In genomic region chr7:119895639-119896512, GRCm38 (mm10) we compare ENCODE assay signal across 8 mouse cellular contexts. TPM values are rescaled to one million over a fixed set of nuclear protein-coding genes. Genes with fewer than 3 reads are reported as not detected.
DNase-seq lines count a peak whose midpoint lies in the region; ATAC-seq lines count a peak whose summit lies in the region.

Lyrm1 (plus strand) TSS chr7:119895861.
Dcun1d3 (minus strand) TSS chr7:119896298.

- H3K36me3 ChIP-seq in heart, embryonic 14.5 days (ENCODE audit: control insufficient read depth, insufficient read depth, low read length), result no peaks in the 10 kb centered on the region
- no peaks in the 10 kb centered on the region for H3K36me3 ChIP-seq in liver, embryonic 13.5 days
- H3K36me3 ChIP-seq in stomach, embryonic 16.5 days (ENCODE audit: control insufficient read depth, insufficient read depth, low read length), result no peaks in the 10 kb centered on the region

- no peaks in the 10 kb centered on the region for H3K9me3 ChIP-seq in heart, embryonic 14.5 days (ENCODE audit: control insufficient read depth, low read length)
- H3K9me3 ChIP-seq in liver, embryonic 13.5 days (replicated peaks), result no peaks in the 10 kb centered on the region
- no peaks in the 10 kb centered on the region for H3K9me3 ChIP-seq in stomach, embryonic 16.5 days (replicated peaks; ENCODE audit: control insufficient read depth, low read length)

- peak; percentile 99 for ATAC-seq in erythroid progenitor cell, adult 5-6 weeks (replicated peaks; ENCODE audit: low FRiP score, poor library complexity, severe bottlenecking)
- ATAC-seq in heart, embryonic 14.5 days (ENCODE audit: insufficient number of reproducible peaks, insufficient read depth, low FRiP score, low read depth), result peak; percentile 99
- peak; percentile 98 for ATAC-seq in liver, embryonic 13.5 days (ENCODE audit: low read depth)
- peak; percentile 98 for ATAC-seq in stomach, embryonic 16.5 days (ENCODE audit: insufficient read depth, low FRiP score)

- DNase-seq in CD4-positive helper T cell, adult 2 months (ENCODE audit: low read depth, low spot score), result peak; percentile 97
- DNase-seq in brain, embryonic 18.5 days (ENCODE audit: low read depth, low spot score), result peak; percentile 98
- peak; percentile 99 for DNase-seq in kidney, postnatal 14 days
- peak; percentile 94 for DNase-seq in liver, embryonic 13.5 days
- DNase-seq in neural tube, embryonic 10.5 days (ENCODE audit: extremely low spot score, low spot score), result peak; percentile 96

- peak within 1 kb of the TSS; percentile 90 for H3K4me2 ChIP-seq in heart, embryonic 14.5 days (ENCODE audit: low read length)
- peak within 1 kb of the TSS; percentile 95 for H3K4me2 ChIP-seq in liver, embryonic 13.5 days
- H3K4me2 ChIP-seq in stomach, embryonic 16.5 days (ENCODE audit: low read depth, low read length), result peak within 1 kb of the TSS; percentile 84

- H3K27me3 ChIP-seq in heart, embryonic 14.5 days (ENCODE audit: control insufficient read depth, insufficient read depth, low read length), result no peaks in the 10 kb centered on the region
- H3K27me3 ChIP-seq in liver, embryonic 13.5 days, result no peaks in the 10 kb centered on the region
- H3K27me3 ChIP-seq in stomach, embryonic 16.5 days (ENCODE audit: control insufficient read depth, insufficient read depth, low read length), result no peaks in the 10 kb centered on the region

- H3K9ac ChIP-seq in heart, embryonic 14.5 days (ENCODE audit: low read length), result peak within 1 kb of the TSS; percentile 90
- H3K9ac ChIP-seq in liver, embryonic 13.5 days, result peak within 1 kb of the TSS; percentile 80
- peak within 1 kb of the TSS; percentile 93 for H3K9ac ChIP-seq in stomach, embryonic 16.5 days (ENCODE audit: low read length)

- H3K4me1 ChIP-seq in heart, embryonic 14.5 days (ENCODE audit: control insufficient read depth in 2 of 2, insufficient read depth in 2 of 2, low read length in 2 of 2), result peaks cover 2 to 26% of the 10 kb centered on the region in 2 experiments; a peak in 3 of 4 replicates
- peaks cover 39% of the 10 kb centered on the region for H3K4me1 ChIP-seq in liver, embryonic 13.5 days (replicated peaks)
- peaks cover 8% of the 10 kb centered on the region for H3K4me1 ChIP-seq in stomach, embryonic 16.5 days (ENCODE audit: control insufficient read depth, insufficient read depth, low read length)

- H3K27ac ChIP-seq in heart, embryonic 14.5 days (replicated peaks in 1 of 2; ENCODE audit: control insufficient read depth in 1 of 2, insufficient read depth in 1 of 2, low read depth in 2 of 2, low read length in 2 of 2), result peak within 1 kb of the TSS; percentile 96 to 98
- H3K27ac ChIP-seq in liver, embryonic 13.5 days, result peak within 1 kb of the TSS; percentile 80
- peak within 1 kb of the TSS; percentile 94 for H3K27ac ChIP-seq in stomach, embryonic 16.5 days (ENCODE audit: low read length)

- under 1% methylated on average over 58 of the region's 63 CpGs for WGBS in heart, embryonic 14.5 days
- under 1% methylated on average over 63 of the region's 63 CpGs for WGBS in liver, embryonic 13.5 days (ENCODE audit: insufficient replicate concordance)
- under 1% methylated on average over 63 of the region's 63 CpGs for WGBS in stomach, embryonic 16.5 days

- H3K4me3 ChIP-seq in heart, embryonic 14.5 days (ENCODE audit: control insufficient read depth in 1 of 2, insufficient read depth in 1 of 2, low read depth in 1 of 2, low read length in 2 of 2), result peak within 1 kb of the TSS; percentile 75 to 92
- peak within 1 kb of the TSS; percentile 77 for H3K4me3 ChIP-seq in liver, embryonic 13.5 days (replicated peaks)
- peak within 1 kb of the TSS; percentile 86 for H3K4me3 ChIP-seq in stomach, embryonic 16.5 days (replicated peaks; ENCODE audit: low read length)

RNA-seq across cellular contexts. Expression of gene Lyrm1, which starts in this region (rescaled TPM):
- 5.0 TPM in 1 of 2 replicates, not detected in the other for total RNA-seq in erythroid progenitor cell, adult 5-6 weeks (2015; ENCODE audit: low replicate concordance)
- total RNA-seq in erythroid progenitor cell, adult 5-6 weeks (2017; ENCODE audit: low replicate concordance), result 3.2 TPM in 1 of 2 replicates, not detected in the other
- 6.6 and 9.2 TPM in 2 replicates for polyA plus RNA-seq in heart, embryonic 14.5 days (2014; fragmentation: Nextera tagmentation; extraction: Ambion mirVana)
- polyA plus RNA-seq in liver, embryonic 13.5 days (2015; fragmentation: Nextera tagmentation; extraction: Ambion mirVana), result 3.8 and 3.9 TPM in 2 replicates
- 8.3 and 9.6 TPM in 2 replicates for polyA plus RNA-seq in stomach, embryonic 16.5 days (2015; fragmentation: Nextera tagmentation; extraction: Ambion mirVana)

RNA-seq across cellular contexts. Expression of gene Dcun1d3, which starts in this region (rescaled TPM):
- 0.84 and 6.1 TPM in 2 replicates for total RNA-seq in erythroid progenitor cell, adult 5-6 weeks (2015; ENCODE audit: low replicate concordance)
- 1.4 and 2.8 TPM in 2 replicates for total RNA-seq in erythroid progenitor cell, adult 5-6 weeks (2017; ENCODE audit: low replicate concordance)
- 5.4 and 6.2 TPM in 2 replicates for polyA plus RNA-seq in heart, embryonic 14.5 days (2014; fragmentation: Nextera tagmentation; extraction: Ambion mirVana)
- polyA plus RNA-seq in liver, embryonic 13.5 days (2015; fragmentation: Nextera tagmentation; extraction: Ambion mirVana), result 2.0 and 2.5 TPM in 2 replicates
- polyA plus RNA-seq in stomach, embryonic 16.5 days (2015; fragmentation: Nextera tagmentation; extraction: Ambion mirVana), result 11.1 and 11.3 TPM in 2 replicates

Comparison
In these comparisons a context has a peak if more than half of its experiments do, and no peak if none do; other contexts are left out.
1. Peak in every context shown above with its lines: DNase-seq, ATAC-seq, H3K4me3 ChIP-seq and H3K27ac ChIP-seq.